Mouse (Mus musculus) embryonic fibroblast, embryonic 13.5 days (primary cell): Measurements from ENCODE around the gene Park7.

Experiments
- CTCF ChIP-seq: IDR thresholded peaks from 2 replicates; pipeline ENCODE4 v1.5.1; 2011; ENCODE audit warnings: mild to moderate bottlenecking, control low read depth, low read length, moderate library complexity, borderline replicate concordance; ENCODE audit not compliant: insufficient read depth
- POLR2A ChIP-seq: IDR thresholded peaks from 2 replicates; pipeline ENCODE4 v1.6.1; 2011; ENCODE audit warnings: low read depth, mild to moderate bottlenecking, control low read depth, low read length, moderate library complexity

DNA sequence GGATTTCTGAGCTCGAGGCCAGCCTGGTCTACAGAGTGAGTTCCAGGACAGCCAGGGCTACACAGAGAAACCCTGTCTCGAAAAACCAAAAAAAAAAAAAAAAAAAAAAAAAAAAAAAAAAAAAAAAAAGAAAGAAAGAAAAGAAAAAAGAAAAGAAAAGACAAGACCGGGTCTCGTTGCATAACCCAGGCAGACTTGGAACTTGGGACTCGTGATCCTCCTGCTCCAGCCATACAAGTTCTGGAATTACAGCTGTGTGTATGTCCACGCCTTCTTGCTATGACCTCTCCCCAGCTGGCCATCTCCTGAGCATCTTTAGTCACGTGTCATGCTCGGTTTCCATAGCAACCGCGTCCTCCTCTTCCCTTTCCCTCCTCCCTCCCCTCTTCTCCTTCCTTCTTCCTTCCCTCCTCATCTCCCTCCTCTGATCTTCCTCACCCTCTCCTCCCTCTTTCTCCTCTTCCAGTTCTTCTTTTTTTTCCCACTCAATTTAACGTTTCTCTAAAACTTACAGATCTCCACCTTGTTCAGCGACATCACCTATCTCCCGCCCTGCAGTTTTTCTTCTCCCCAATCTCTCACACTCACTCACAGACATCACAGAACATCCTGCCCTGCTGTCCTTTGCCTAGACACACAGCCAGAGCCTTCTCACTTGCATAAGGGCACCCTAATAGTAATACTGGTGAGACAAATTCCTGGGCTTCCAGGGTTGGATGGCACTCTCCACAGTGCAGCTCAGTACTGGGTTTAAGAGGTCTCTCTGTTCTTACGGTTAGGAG lies 12.9 kb upstream of the Park7 start:
- TF ChIP-seq POLR2A (no peak), CTCF (no peak)
